Mouse (Mus musculus): ENCODE results near the gene Fubp1. TPM values are rescaled to one million over a fixed set of nuclear protein-coding genes. Genes with fewer than 3 reads are reported as not detected.

Gene Fubp1
- polyA plus RNA-seq, 1 experiment from 2014 or later, result 200 TPM

GRCm38 (mm10) chr3:152201181-152201580, 9.0 kb upstream of the Fubp1 start:
- no peaks in the 10 kb centered on the region for H3K9me3 ChIP-seq (ENCODE audit: control insufficient read depth, low read length)
- H3K9ac ChIP-seq (ENCODE audit: low read depth, low read length), result no peak overlapping the region
- no peak overlapping the region for H3K27ac ChIP-seq (replicated peaks; ENCODE audit: low read depth, low read length)
- DNase-seq (ENCODE audit: low spot score), result no peak
- no peak for ATAC-seq (ENCODE audit: low read depth)
- no peaks in the 10 kb centered on the region for H3K4me1 ChIP-seq (ENCODE audit: control insufficient read depth, insufficient read depth, low read length)
- H3K4me2 ChIP-seq (ENCODE audit: low read depth, low read length), result no peak overlapping the region
- no peak overlapping the region for H3K4me3 ChIP-seq (ENCODE audit: low read depth, low read length)
- no peaks in the 10 kb centered on the region for H3K36me3 ChIP-seq (ENCODE audit: control insufficient read depth, insufficient read depth, low read length)
- H3K27me3 ChIP-seq (replicated peaks; ENCODE audit: control insufficient read depth, insufficient read depth, low read length), result no peaks in the 10 kb centered on the region
- 83% methylated on average over 3 of the region's 3 CpGs for WGBS

GRCm38 (mm10) chr3:152201651-152202050, 8.6 kb upstream of the Fubp1 start:
- H3K36me3 ChIP-seq (ENCODE audit: control insufficient read depth, insufficient read depth, low read length), result no peaks in the 10 kb centered on the region
- no peaks in the 10 kb centered on the region for H3K9me3 ChIP-seq (ENCODE audit: control insufficient read depth, low read length)
- H3K27ac ChIP-seq (replicated peaks; ENCODE audit: low read depth, low read length), result no peak overlapping the region
- 95% methylated on average over 2 of the region's 2 CpGs for WGBS
- H3K4me2 ChIP-seq (ENCODE audit: low read depth, low read length), result no peak overlapping the region
- no peaks in the 10 kb centered on the region for H3K27me3 ChIP-seq (replicated peaks; ENCODE audit: control insufficient read depth, insufficient read depth, low read length)
- H3K9ac ChIP-seq (ENCODE audit: low read depth, low read length), result no peak overlapping the region
- no peaks in the 10 kb centered on the region for H3K4me1 ChIP-seq (ENCODE audit: control insufficient read depth, insufficient read depth, low read length)
- DNase-seq (ENCODE audit: low spot score) (no peak), ATAC-seq (ENCODE audit: low read depth) (no peak)
- no peak overlapping the region for H3K4me3 ChIP-seq (ENCODE audit: low read depth, low read length)

- no peak overlapping the region for H3K4me3 ChIP-seq (ENCODE audit: low read depth, low read length)
- H3K27ac ChIP-seq (replicated peaks; ENCODE audit: low read depth, low read length), result no peak overlapping the region
- ATAC-seq (ENCODE audit: low read depth) (no peak), DNase-seq (ENCODE audit: low spot score) (no peak)
- no peaks in the 10 kb centered on the region for H3K9me3 ChIP-seq (ENCODE audit: control insufficient read depth, low read length)
- H3K4me1 ChIP-seq (ENCODE audit: control insufficient read depth, insufficient read depth, low read length), result no peaks in the 10 kb centered on the region
- H3K9ac ChIP-seq (ENCODE audit: low read depth, low read length), result no peak overlapping the region
- H3K4me2 ChIP-seq (ENCODE audit: low read depth, low read length), result no peak overlapping the region
- H3K27me3 ChIP-seq (replicated peaks; ENCODE audit: control insufficient read depth, insufficient read depth, low read length), result no peaks in the 10 kb centered on the region
- H3K36me3 ChIP-seq (ENCODE audit: control insufficient read depth, insufficient read depth, low read length), result no peaks in the 10 kb centered on the region
These were observed 7.3 kb upstream of the Fubp1 start for GRCm38 (mm10) chr3:152202942-152203341.

DNA sequence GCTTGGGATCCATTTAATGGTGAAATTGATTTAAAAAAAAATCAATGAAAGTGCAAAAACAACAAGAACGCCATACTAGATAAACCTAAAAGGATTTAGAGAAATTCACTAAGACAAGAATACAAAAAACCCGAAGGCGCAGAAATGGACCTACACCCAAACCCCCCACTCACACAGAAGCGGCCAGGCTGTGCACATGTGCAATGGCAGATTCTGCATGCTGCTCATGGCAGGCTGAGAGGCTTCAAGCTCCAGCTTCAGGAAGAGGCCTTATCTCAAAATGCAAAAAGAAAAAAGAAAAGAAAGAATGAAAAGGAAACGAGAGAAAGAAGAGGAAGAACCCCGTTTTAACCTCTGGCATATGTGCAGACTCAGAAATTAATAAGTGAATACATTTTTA, 6.8 kb upstream of the Fubp1 start:
- H3K27ac ChIP-seq (replicated peaks; ENCODE audit: low read depth, low read length), result no peak overlapping the region
- no peak for DNase-seq (ENCODE audit: low spot score)
- no peak overlapping the region for H3K9ac ChIP-seq (ENCODE audit: low read depth, low read length)
- no peaks in the 10 kb centered on the region for H3K27me3 ChIP-seq (replicated peaks; ENCODE audit: control insufficient read depth, insufficient read depth, low read length)
- H3K4me3 ChIP-seq (ENCODE audit: low read depth, low read length), result no peak overlapping the region
- no peak for ATAC-seq (ENCODE audit: low read depth)
- no peaks in the 10 kb centered on the region for H3K9me3 ChIP-seq (ENCODE audit: control insufficient read depth, low read length)
- no peaks in the 10 kb centered on the region for H3K36me3 ChIP-seq (ENCODE audit: control insufficient read depth, insufficient read depth, low read length)
- H3K4me1 ChIP-seq (ENCODE audit: control insufficient read depth, insufficient read depth, low read length), result no peaks in the 10 kb centered on the region
- WGBS, result 86% methylated on average over 6 of the region's 6 CpGs
- no peak overlapping the region for H3K4me2 ChIP-seq (ENCODE audit: low read depth, low read length)

DNA sequence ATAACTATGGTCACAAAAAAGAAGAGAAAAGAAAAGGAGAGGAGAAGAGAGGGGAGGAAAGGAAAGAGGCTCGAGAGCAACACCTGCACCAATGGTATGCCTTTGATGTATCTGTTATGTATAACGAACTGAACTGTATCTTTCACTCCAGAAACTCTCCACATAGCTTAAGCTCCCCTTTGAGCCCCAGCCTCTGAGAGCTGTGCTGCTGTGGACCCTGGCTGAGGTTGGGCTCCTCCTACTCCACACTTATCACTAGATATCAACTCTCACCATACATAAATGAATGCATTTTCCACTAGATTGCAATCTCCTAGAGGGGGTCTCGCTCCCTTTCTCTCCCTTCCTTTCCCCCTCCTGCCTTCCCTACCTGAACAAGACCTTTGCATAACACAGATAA, 6.2 kb upstream of the Fubp1 start:
- H3K9me3 ChIP-seq (ENCODE audit: control insufficient read depth, low read length), result no peaks in the 10 kb centered on the region
- H3K27ac ChIP-seq (replicated peaks; ENCODE audit: low read depth, low read length), result no peak overlapping the region
- peaks cover 1% of the 10 kb centered on the region; the same call in 1 of the 2 replicates for H3K4me1 ChIP-seq (ENCODE audit: control insufficient read depth, insufficient read depth, low read length)
- ATAC-seq (ENCODE audit: low read depth) (no peak), DNase-seq (ENCODE audit: low spot score) (no peak)
- no peak overlapping the region for H3K9ac ChIP-seq (ENCODE audit: low read depth, low read length)
- no peaks in the 10 kb centered on the region for H3K36me3 ChIP-seq (ENCODE audit: control insufficient read depth, insufficient read depth, low read length)
- WGBS, result 60% methylated on average over 3 of the region's 3 CpGs
- no peak overlapping the region for H3K4me2 ChIP-seq (ENCODE audit: low read depth, low read length)
- no peak overlapping the region for H3K4me3 ChIP-seq (ENCODE audit: low read depth, low read length)
- H3K27me3 ChIP-seq (replicated peaks; ENCODE audit: control insufficient read depth, insufficient read depth, low read length), result no peaks in the 10 kb centered on the region

GRCm38 (mm10) chr3:152204577-152204976, 5.6 kb upstream of the Fubp1 start:
- 81% methylated on average over 3 of the region's 3 CpGs for WGBS

DNA sequence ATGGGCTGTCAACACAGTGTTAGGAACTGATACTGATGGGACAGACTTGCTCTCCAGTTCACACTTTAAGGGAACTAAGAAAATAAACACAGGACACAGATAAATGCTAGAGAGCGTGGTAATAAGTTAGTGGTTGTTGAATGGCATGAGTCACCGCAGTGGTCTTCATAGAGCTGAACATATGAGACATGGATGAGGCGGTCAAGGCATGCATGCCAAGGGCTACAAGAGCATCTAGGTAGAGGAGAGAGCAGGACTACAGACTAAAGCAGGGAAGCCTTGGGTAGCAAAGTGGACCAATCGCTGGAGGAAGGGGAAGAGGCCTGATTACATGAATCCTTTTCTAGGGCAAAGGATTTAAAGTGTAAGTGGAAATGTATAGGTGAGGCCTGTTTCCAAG, 3.1 kb upstream of the Fubp1 start:
- WGBS, result 93% methylated on average over 4 of the region's 4 CpGs
- no peak overlapping the region for H3K4me3 ChIP-seq (ENCODE audit: low read depth, low read length)

More at GRCm38 (mm10) chr3:152204577-152204976, 5.6 kb upstream of the Fubp1 start:
- Histone ChIP-seq H3K27ac (replicated peaks; ENCODE audit: low read depth, low read length) (no peak overlapping the region), H3K27me3 (replicated peaks; ENCODE audit: control insufficient read depth, insufficient read depth, low read length) (no peaks in the 10 kb centered on the region), H3K9me3 (ENCODE audit: control insufficient read depth, low read length) (no peaks in the 10 kb centered on the region), H3K36me3 (ENCODE audit: control insufficient read depth, insufficient read depth, low read length) (no peaks in the 10 kb centered on the region), H3K4me2 (ENCODE audit: low read depth, low read length) (no peak overlapping the region), H3K4me3 (ENCODE audit: low read depth, low read length) (no peak overlapping the region), H3K9ac (ENCODE audit: low read depth, low read length) (no peak overlapping the region), H3K4me1 (ENCODE audit: control insufficient read depth, insufficient read depth, low read length) (peaks cover 5% of the 10 kb centered on the region; the same call in 1 of the 2 replicates)
- ATAC-seq (ENCODE audit: low read depth) (no peak), DNase-seq (ENCODE audit: low spot score) (no peak)

DNA sequence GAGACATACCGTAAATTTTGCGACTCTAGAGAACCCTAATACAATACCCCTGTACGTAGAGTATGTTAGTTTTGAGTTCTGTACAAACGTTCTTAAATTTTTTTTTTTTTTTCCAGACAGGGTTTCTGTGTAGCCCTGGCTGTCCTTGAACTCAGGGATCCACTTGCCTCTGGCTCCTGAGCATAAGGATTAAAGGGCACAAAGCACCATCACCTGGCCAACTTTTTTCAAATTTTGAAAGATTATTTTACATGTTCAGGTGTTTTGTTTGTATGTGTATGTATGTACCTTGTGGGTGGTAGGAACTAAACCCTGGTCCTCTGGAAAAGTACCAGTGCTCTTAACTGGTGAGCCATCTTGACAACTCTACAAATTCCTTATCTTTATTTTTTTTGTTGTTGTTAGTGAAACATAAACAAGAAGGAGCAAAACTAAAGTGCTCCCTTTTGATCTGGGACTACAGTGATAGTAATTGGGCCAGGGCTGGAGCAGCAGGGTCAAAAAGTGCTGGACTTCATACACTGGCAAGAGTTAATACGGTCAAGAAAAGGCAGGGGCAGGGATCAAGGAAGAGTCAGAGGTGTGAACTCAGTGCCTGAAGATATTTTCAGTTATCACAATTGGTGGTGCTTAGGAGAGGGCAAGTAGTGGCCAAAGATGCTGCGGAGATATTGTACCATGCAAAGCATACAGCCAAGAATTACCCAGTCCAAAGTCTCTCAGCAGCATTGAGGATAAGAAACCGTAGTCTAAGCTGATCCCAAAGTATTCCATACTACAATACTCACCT, 1.9 kb upstream of the Fubp1 start:
- H3K4me2 ChIP-seq (ENCODE audit: low read depth, low read length), result peak overlapping the region; percentile 93
- H3K36me3 ChIP-seq (ENCODE audit: control insufficient read depth, insufficient read depth, low read length), result no peaks in the 10 kb centered on the region
- no peaks in the 10 kb centered on the region for H3K9me3 ChIP-seq (ENCODE audit: control insufficient read depth, low read length)
- 90% methylated on average over 7 of the region's 7 CpGs for WGBS
- H3K9ac ChIP-seq (ENCODE audit: low read depth, low read length), result no peak overlapping the region
- ATAC-seq (ENCODE audit: low read depth), result no peak
- H3K4me1 ChIP-seq (ENCODE audit: control insufficient read depth, insufficient read depth, low read length), result peaks cover 15% of the 10 kb centered on the region
- peak overlapping the region; percentile 98; the same call in 1 of the 2 replicates for H3K4me3 ChIP-seq (ENCODE audit: low read depth, low read length)
- no peak overlapping the region for H3K27ac ChIP-seq (replicated peaks; ENCODE audit: low read depth, low read length)
- H3K27me3 ChIP-seq (replicated peaks; ENCODE audit: control insufficient read depth, insufficient read depth, low read length), result no peaks in the 10 kb centered on the region
- DNase-seq (ENCODE audit: low spot score), result no peak

More for the DNA sequence above, 3.1 kb upstream of the Fubp1 start:
- ATAC-seq (ENCODE audit: low read depth) (no peak), DNase-seq (ENCODE audit: low spot score) (no peak)
- peaks cover 5% of the 10 kb centered on the region; the same call in 1 of the 2 replicates for H3K4me1 ChIP-seq (ENCODE audit: control insufficient read depth, insufficient read depth, low read length)
- H3K27ac ChIP-seq (replicated peaks; ENCODE audit: low read depth, low read length), result no peak overlapping the region
- no peak overlapping the region for H3K4me2 ChIP-seq (ENCODE audit: low read depth, low read length)
- H3K9ac ChIP-seq (ENCODE audit: low read depth, low read length), result no peak overlapping the region
- H3K27me3 ChIP-seq (replicated peaks; ENCODE audit: control insufficient read depth, insufficient read depth, low read length), result no peaks in the 10 kb centered on the region
- no peaks in the 10 kb centered on the region for H3K9me3 ChIP-seq (ENCODE audit: control insufficient read depth, low read length)
- H3K36me3 ChIP-seq (ENCODE audit: control insufficient read depth, insufficient read depth, low read length), result no peaks in the 10 kb centered on the region
